Mouse (Mus musculus): ENCODE data around the gene Itgam.
A peak's percentile ranks its signal among the peaks of the same experiment; 100 is the strongest.

Itgam gene

GRCm38 (mm10) chr7:128057860-128058259 is 4.6 kb upstream of the Itgam start:
- DNase-seq = no peak

GRCm38 (mm10) chr7:128058576-128058975 is 3.9 kb upstream of the Itgam start:
- no peak for DNase-seq

- DNase-seq = no peak
Measured at GRCm38 (mm10) chr7:128059091-128059490, 3.3 kb upstream of the Itgam start.

- DNase-seq = no peak
Measured at GRCm38 (mm10) chr7:128063211-128063781, 856 bp downstream of the Itgam start.

- DNase-seq = no peak
Measured at GRCm38 (mm10) chr7:128065547-128065946, 3.1 kb downstream of the Itgam start.

GRCm38 (mm10) chr7:128067847-128068246 is 5.4 kb downstream of the Itgam start:
- peak; percentile 21 for DNase-seq

GRCm38 (mm10) chr7:128069844-128070243 is 7.4 kb downstream of the Itgam start:
- no peak for DNase-seq

- no peak for DNase-seq
Measured at GRCm38 (mm10) chr7:128071816-128072215, 9.4 kb downstream of the Itgam start.

GRCm38 (mm10) chr7:128080012-128080411 is 17.6 kb downstream of the Itgam start:
- no peak for DNase-seq

GRCm38 (mm10) chr7:128089141-128089540 is 26.7 kb downstream of the Itgam start:
- DNase-seq = no peak

GRCm38 (mm10) chr7:128098135-128098534 is 35.7 kb downstream of the Itgam start:
- no peak for DNase-seq

- DNase-seq = no peak
Measured at GRCm38 (mm10) chr7:128100742-128101357, 38.4 kb downstream of the Itgam start.

GRCm38 (mm10) chr7:128105246-128105645 is 42.8 kb downstream of the Itgam start:
- DNase-seq = no peak

- DNase-seq = no peak
Measured at GRCm38 (mm10) chr7:128107462-128107861, 45.0 kb downstream of the Itgam start.

GRCm38 (mm10) chr7:128110314-128110713 is 47.9 kb downstream of the Itgam start:
- no peak for DNase-seq

- no peak for DNase-seq
Measured at GRCm38 (mm10) chr7:128112131-128112530, 49.7 kb downstream of the Itgam start.

- no peak for DNase-seq
Measured at GRCm38 (mm10) chr7:128114371-128115105, 52.1 kb downstream of the Itgam start.

GRCm38 (mm10) chr7:128115211-128115958 is 52.9 kb downstream of the Itgam start:
- DNase-seq = no peak

GRCm38 (mm10) chr7:128116396-128116795 is 54.0 kb downstream of the Itgam start:
- DNase-seq = no peak

- no peak for DNase-seq
Measured at GRCm38 (mm10) chr7:128119726-128120490, 57.5 kb downstream of the Itgam start.

GRCm38 (mm10) chr7:128128741-128129720 is 66.6 kb downstream of the Itgam start, which contains the start of gene Itgax:
Itgax (plus strand) TSS chr7:128129547.
- no peak for DNase-seq

Measured in lung, postnatal 14 days (tissue).